Mouse (Mus musculus) erythroid progenitor cell, adult 5-6 weeks (primary cell): ENCODE results near the gene Ppp6r3. TPM values are rescaled to one million over a fixed set of nuclear protein-coding genes. Genes with fewer than 3 reads are reported as not detected.
A peak's percentile ranks its signal among the peaks of the same experiment; 100 is the strongest.

ENCODE experiments used
- ATAC-seq: replicated peaks from 2 replicates; pipeline ENCODE4 v1.8.0; 2016; ENCODE audit warnings: moderate number of reproducible peaks, mild to moderate bottlenecking, moderate TSS enrichment, inconsistent platforms; ENCODE audit not compliant: poor library complexity, low FRiP score, severe bottlenecking
- total RNA-seq, 2 experiments: library from RNA; stranded (forward) in 1 of 2; stranded (reverse) in 1 of 2; fragments of 150-400 nt in 1 of 2; fragments of 186-747, 209-891 nt in 1 of 2; gene quantifications; 2 replicates each; pipeline versions ENCODE4 v1.2.3 to v1.2.4; 2015 to 2017; ENCODE audit warnings: low replicate concordance in 2 of 2

Ppp6r3 gene
- total RNA-seq, 2 experiments from 2014 or later, result 117 to 142 TPM

DNA sequence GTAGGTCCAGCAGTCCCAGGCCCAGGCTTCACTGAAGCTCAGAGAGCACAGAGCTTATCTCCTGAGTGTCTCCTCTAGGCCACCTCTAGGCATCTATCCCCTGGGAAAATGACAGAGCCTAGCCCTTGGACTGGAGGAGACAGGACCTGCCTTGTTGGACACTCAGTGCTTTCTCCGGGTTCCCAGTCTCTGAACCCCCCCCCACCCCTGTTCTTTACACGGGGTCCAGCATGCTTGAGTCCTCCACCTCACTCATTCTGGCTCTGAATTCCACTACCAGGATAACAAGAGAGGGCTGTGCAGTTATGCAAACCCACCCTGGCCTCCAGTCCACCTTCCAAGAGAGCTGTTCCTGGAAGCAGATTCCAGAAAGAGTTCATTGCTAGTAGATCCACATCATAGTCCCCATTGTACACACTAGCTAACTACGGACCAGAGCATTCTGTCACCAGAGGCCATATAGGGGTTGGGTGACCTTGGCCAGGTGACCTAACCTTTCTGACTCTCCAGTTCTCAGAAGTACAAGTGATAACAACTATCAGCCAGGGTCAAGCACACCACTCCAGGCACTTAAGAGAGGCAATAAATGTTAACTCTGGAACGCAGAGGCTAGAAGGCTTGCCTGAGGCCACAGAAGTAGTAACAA lies 1.8 kb upstream of the Ppp6r3 start:
- no peak for ATAC-seq

DNA sequence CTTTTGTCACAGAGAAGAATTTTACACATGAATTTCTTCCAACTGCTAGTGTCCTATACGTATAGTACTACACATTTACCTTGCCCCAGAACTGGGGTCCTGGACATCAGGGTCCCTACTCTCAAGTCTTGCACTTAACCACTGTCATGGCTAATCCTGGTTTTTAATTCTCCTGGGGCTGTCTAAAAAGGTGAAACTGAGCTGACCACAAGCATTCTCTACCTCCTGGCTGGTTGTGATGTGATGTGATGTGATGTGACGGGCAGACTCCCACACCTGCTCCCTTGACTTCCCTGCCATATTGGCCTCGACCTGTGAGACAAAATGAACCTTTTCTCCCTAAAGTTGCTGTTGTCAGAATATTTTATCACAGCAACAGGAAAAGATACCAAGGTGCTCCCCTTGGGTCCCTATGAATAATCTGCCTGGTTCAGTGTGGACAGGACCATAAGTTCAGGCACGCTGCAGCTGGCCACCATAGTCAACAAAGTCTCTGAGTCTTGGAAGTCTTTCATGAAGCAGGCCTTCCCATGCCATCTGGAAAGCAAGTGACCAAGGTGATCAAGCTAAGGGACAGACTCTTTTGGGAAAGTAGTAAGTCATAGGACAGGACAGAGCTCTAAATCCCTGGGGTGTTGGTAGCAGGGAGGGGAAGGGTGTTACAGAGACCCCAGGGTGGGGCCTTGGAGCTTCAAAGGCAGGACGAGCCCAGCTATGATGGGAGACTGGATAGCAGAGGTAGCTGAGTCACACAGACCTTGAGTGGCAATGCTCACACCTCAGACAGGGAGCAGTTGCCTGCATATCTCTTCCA lies 1.1 kb upstream of the Ppp6r3 start:
- no peak for ATAC-seq

DNA sequence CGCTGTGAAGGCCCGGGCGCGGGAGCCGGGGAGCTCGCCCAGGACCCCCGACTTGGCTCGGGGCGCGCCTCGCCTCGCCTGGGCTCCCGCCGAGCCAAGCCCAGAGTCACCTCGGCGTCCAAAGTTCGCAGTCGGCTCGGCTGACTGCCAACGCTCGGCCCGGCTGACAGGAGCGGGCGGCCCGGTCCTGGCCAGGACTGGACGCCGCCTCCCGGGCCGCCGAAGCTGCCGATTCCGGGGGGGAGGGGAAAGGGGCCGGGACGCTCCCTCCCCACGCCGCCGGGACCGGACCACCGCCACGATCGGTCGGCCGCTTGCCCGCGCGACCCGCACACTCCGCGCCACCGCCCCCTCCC lies 295 bp downstream of the Ppp6r3 start:
- ATAC-seq, result peak; percentile 37

DNA sequence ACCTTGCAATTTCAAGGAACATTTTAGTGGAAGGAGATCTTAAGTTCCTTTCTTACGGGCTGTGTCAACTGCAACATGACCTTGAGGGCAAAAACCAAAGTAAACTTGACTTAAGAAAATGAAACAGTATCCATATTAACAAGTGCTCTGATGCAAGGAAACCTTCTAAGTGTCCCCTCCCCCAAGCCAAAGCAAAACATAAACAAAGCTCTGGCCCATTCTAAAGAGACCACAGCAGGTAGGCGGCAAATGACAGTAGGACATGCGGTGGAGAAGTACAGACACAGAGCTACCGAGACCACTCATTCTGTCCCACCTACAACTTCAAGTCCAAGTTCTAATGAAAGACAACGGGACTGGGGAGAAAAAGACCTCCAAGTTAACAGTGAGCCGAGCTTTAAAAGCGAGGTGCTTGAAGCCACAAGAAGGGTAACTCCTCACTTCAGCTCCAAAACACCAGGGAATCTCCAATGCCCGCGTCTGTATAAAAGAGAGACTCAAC lies 905 bp downstream of the Ppp6r3 start:
- no peak for ATAC-seq

DNA sequence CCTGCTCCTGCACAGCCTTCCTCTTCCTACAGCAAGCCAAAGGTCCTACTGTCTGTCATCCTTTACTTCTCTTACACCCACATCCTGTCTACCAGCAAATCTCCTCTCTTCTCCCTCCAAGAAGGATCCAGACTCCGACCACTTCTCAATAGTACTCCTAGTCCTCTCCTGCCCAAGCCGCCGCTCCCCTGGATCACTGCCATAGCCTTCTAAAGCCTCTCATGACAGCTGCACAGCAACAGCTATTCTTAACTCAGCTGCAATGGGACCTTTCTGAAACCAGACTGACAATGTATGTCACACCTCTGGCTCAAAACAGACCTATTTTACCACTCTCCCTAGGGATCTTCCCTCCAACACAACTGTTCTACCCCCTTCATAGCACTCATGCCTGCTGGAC lies 11.2 kb downstream of the Ppp6r3 start:
- no peak for ATAC-seq

DNA sequence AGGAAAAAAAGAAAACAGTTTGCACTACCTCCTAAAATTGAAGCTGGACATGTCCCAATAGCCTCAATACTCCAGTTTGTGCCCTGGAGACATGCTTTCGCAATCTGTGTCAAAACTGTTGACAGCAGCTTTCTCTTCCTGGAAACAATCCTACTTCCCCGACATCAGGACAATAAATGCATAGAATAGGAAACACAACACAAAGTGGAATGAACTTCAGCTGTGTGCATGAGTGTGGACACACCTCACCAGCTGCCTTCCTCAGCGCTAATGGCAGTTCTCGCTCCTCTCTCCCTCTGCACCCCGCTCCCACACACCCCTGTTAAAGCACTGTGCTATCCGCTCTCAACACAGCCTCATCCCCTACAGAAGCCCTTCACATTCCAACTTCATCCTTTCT lies 12.8 kb downstream of the Ppp6r3 start:
- ATAC-seq, result no peak

DNA sequence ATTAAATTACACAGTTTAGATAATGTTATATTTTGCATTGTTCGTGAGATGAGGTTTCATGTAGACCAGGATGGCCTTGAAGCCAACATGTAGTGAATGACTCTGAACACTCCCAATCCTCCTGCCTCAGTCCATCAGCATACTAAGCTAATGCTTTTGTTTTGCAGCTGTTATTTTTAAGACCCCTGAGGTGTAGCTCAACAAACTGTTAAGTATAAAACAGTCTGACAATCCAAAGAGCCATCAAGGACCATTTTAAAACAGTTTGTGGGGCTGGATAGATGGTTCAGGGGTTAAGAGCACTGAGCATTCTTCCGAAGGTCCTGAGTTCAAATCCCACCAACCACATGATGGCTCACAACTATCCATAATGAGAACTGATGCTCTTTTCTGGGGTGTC lies 13.3 kb downstream of the Ppp6r3 start:
- ATAC-seq, result no peak

DNA sequence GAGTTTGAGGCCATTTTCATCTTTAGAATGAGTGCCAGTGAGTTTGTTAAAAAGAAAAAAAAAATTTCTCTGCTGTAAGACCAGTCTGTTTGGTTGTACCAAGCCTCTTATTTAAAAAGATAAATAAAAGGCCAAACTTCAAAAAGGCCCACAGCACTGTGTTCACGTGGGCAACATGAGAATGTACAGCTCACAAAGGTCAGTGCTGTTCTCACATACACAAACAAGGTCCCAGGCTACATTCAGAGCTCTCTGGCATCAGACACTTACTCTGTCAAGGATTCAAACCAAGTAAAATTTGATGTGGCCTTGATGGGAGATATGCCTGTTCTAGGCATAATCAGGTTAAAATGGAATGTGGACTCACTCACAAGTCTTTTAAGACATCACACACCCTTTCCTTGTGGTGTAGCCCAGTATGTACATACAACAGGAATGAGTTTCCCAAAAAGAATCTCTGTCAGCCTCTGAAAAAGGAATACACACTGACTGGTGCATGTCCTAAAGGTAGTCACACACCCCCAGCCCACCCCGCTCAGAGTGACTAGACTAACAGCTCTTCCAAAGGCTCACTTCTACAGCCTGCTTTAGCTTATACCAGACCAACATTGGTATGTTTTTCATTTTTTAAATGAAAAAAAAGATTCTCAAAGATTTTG lies 19.3 kb downstream of the Ppp6r3 start:
- ATAC-seq, result no peak

DNA sequence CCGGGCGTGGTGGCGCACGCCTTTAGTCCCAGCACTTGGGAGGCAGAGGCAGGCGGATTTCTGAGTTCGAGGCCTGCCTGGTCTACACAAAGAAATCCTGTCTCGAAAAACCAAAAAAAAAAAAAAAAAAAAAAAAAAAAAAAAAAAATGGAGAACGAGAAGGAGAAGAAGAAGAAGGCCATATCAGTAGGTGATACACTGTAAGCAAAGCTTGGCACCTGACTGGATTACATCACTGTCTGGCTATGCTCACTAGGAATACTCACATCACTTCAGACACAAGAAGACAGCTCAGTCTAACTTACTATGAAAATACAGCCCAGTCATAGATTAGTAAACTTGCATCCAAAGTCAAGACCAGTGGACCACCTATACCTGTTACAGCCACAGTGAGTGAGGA lies 20.8 kb downstream of the Ppp6r3 start:
- ATAC-seq, result no peak

DNA sequence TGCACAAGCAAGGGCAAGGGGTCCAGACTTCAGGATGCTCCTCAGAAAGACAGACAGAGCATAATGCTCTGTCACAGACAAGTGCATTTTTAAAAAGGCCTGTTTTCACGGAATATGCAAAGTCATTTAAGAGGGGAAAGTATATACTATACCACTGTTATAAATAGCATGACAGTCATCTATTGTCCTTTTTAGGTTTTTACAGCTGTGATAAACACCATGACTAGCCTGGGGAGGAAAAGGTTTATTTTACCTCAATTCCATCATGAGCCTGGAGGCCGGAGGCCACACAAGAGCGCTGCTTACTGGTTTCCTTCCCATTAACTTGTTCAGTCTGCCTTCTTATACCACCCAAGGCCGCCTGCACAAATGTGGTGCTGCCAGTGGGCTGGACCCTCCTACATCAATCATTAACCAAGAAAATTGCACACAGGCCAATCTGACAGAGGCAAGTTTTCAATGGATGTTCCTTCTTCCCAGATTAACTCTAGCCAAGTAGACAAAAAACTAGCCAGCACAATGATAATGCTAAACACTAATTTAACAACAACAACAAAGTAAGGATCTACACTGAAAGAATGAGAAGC lies 23.9 kb downstream of the Ppp6r3 start:
- no peak for ATAC-seq

DNA sequence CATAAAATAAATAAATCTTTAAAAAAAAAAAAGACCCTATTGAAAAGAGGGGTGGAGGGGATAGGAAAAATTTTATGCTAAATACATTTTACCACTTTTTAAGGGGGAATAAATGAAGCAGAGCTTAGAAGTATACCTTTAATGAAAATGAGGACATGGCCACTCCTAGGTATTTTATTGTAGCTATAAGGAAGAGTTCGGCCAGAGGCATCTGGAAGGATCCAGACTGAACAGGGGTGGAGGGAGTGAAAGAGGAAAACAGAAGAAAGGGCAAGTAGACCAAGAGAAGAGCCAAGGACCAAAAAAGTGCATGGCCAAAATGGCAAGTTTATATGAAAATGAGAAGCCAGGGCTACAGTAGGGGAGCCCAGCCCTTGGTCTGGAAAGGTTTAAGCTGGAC lies 25.4 kb downstream of the Ppp6r3 start:
- ATAC-seq, result no peak

DNA sequence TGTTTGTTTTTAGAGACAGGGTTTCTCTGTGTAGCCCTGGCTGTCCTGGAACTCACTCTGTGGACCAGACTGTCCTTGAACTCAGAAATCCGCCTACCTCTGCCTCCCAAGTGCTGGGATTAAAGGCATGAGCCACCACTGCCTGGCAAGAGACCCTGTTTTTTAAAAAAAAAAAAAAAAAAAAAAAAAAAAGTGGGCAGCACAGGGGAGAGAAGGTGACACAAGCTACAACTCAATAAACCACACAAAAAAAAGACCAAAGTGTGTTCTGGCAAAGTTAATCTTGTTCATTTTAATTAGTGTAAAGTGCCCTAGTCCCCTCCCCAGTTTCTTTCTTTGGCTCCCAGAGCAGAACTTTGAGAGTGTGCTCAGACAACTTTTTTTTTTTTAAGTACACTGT lies 26.3 kb downstream of the Ppp6r3 start:
- ATAC-seq, result no peak

DNA sequence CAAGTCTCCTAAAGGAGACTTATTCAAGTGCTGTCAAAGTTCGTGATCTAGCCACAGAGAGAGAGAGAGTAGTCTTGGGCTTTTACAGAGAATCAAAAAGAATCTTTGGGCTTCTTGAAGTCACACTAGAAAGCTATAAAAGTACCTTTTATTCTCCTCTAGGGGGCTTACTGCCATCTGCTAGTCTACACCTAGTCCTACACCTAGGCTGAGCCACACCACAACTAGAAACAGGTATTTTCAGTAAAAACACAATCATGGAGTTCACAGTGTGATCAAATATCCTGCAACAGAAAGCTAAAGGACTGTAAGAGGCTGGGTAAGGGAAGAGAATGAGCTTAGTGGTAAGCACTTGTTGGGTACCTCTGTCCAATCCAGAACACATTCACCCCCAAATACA lies 27.2 kb downstream of the Ppp6r3 start:
- no peak for ATAC-seq

DNA sequence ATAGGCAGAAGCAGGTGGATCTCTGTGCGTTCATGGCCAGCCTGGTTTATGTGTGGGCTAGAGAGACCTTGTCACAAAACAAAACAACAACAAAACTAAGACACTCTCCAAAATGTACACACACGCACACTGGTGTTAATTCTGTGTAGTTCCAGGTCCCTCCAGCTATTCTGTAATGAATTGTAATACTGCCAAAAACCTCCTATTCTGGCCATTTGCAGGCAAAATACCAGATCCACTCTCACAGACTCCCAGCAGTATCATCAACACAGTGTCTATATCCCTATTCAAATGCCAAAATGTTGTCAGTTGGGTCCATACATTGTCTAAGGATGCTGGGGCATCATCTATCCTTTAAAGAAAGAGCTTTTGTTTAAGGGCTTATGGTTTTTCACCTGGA lies 30.6 kb downstream of the Ppp6r3 start:
- ATAC-seq, result no peak

DNA sequence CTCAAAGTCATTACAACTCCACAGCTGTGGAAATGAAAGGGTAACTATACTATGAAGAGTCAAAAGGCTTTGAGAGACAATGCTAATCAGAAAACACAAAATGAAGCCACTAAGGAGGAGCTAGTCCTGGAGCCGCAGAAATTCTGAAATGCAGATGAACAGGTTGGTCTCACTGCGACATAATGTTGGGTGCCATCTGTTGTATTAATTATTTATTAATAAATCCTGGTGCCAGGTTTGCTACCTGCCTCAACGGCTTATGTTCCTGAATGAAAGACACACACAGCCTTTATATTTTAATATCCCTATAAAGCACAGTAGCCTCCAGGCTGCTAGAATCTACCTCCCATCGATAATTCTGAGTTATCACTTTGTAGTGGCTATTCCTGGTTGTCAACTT lies 33.0 kb downstream of the Ppp6r3 start:
- no peak for ATAC-seq

DNA sequence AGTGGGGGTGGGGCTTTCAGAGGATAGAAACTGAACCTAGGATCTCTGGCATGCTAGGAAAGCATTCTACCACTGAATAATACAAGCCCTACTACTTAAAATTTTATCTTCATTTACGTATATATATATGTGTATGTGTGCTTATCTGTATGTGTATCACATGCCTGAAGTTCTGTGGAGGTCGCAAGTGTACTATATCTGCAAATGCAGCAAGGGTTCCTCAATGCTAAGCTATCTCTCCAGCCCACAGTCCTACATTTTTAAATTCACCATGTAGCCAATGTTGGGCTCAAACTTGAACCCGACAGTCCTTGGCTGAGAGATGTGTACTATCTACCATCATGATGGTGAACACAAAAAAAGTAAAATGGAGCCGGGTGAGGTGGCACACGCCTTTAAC lies 34.6 kb downstream of the Ppp6r3 start:
- ATAC-seq, result no peak

DNA sequence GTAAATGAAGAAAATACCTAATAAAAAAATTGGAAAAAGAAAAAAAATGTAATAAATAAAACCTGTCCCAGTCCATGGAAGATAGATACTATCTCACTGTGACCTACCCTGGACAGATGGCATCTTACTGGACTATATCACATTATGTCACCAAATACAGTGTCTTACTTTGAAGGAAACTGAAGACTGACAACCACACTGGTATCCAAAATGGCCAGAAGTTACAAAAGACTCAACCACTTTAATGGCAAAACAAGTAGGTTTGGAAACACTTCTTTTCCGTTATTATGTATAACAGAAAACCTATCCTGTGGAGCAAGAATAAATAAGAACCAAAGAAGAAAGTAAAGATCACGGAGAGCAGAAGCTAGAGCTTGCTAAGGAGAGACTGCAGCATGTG lies 35.3 kb downstream of the Ppp6r3 start:
- ATAC-seq, result no peak

DNA sequence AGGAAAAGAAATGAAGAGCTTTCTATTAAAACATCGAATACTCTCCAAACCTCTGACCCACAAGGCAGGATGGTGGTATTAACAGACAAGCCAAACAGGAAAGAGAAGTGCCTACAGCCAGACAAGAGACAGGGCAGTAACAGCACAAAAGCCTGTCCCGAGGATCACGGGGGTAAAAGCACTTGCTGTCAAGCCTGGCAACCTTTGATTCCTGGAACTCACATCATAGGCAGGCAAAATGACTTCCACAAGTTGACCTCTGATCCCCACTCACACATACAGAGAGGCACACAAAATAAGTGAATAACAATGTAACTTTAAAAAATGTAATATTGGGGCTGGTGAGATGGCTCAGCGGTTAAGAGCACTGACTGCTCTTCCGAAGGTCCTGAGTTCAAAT lies 36.1 kb downstream of the Ppp6r3 start:
- ATAC-seq, result no peak

DNA sequence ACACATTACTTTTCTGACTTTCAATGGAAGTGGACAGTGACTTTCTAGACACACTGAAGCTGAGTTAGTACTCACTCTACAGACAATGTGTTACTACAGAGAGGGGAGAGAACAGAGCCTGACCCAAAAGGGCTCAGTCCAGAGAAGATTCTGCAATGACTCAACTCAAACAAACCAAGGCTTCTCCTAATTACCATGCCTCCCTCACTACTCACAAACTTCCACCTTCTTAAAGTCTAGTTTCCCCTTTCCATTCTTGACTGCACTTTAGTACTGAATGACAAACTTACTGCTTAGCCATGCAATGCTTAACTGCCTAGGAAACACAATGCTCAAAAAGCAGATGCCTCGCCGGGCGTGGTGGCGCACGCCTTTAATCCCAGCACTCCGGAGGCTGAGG lies 37.9 kb downstream of the Ppp6r3 start:
- no peak for ATAC-seq

DNA sequence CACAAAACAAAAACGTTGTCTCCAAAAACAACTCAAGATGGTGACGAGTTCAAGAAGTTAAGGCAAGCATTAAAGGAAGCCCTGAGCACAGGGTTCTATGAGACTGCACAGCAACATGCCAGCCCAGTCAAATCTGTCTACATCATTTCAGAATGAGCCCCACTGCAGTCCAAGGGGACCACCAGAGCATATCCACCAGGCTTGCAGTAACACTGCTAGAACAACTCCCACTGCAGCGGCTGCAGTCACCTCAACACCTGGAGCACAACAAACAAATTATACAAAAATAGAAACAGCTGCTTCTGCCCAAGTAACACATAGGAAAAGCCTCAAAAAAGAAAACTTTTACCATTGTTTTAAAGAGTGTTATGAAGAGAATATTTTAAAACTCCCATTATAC lies 40.6 kb downstream of the Ppp6r3 start:
- ATAC-seq, result no peak
